Mouse (Mus musculus) central nervous system, embryonic 14 days (tissue): ENCODE results near the gene Shb. TPM values are rescaled to one million over a fixed set of nuclear protein-coding genes. Genes with fewer than 3 reads are reported as not detected.

Source experiments
- polyA plus RNA-seq: library from polyadenylated mRNA; depleted of rRNA; stranded (reverse); fragments of >200 nt; gene quantifications from 2 replicates; pipeline ENCODE4 v1.2.3, GENCODE M21; 2012; rRNA removed

Gene Shb
- 31.8 and 46.2 TPM in 2 replicates for polyA plus RNA-seq

DNA sequence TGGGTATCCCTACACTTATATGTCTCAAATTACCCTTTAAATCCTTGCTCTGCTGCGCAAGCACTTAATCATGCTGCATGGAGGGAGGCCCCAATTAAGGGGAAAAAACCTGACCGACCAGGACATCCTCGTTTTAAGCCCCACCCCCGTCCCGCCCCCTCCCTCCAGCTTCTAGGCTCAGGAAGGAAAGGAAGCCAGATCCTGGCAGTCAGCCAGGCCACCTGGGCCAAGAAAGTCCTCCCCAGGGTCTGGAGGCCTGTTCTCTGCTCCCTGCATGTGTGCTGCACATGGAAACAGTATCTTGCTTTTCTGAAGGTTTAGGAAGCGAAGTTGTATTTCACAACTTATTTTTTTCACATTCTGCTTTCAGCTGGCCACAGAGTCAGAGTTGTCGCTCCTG, at the start of gene Shb:
Shb (minus strand) TSS at position 96 of the 400 bp plus-strand sequence.

DNA sequence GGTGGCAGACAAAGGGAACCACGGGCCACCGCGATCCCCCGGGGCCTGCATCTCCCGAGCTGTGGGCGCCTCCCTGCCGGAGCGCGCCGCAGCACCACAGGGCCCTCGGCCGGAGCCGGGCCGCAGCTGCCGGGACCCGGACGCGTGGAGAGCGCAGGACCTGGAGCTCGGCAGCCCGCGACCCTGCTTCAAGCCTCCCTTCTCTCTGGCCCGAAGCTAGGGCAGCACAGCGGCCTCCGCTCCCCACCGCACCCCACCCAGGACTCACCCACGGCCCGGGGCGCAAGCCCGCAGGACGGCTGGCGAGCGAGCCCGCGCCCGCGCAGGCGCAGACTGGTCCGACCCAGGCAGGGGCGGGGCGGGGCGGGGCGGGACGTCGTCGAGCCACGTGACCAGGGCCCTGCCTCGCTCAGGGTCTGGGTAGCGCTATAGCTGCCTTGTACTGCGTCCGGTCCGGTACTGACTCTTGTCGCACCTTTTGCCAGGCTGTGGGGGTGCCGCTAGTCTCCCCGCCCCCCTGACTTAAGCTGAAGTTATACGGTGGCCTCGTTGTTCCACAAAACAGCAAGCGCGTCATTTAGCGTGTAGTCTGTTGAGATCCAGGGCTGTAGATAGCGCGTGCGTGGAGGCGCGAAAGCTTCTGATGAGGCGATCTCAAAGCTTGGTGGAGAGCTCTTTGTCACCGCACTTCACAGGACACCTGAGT, 123.7 kb downstream of the Shb start, which contains the start of gene Slc25a51:
Slc25a51 (minus strand) TSS at position 340 of the 706 bp plus-strand sequence.

Other genes starting within 250 kb of the Shb start
- gene Trmt10b, start 235.3 kb downstream of the Shb start, polyA plus RNA-seq, result 14.2 and 15.5 TPM in 2 replicates
- gene Dcaf10, start 190.4 kb downstream of the Shb start, polyA plus RNA-seq, result 11.5 and 12.8 TPM in 2 replicates
- gene Exosc3, start 189.7 kb downstream of the Shb start, polyA plus RNA-seq, result 42.3 and 43.3 TPM in 2 replicates
- 121 and 128 TPM in 2 replicates for gene Slc25a51, start 123.7 kb downstream of the Shb start, polyA plus RNA-seq